Mouse (Mus musculus): ENCODE results near the gene Kcna5. TPM values are rescaled to one million over a fixed set of nuclear protein-coding genes. Genes with fewer than 3 reads are reported as not detected.

Kcna5 gene
- 0.07 and 0.08 TPM in 2 replicates for polyA plus RNA-seq (2012; rRNA removed)

DNA sequence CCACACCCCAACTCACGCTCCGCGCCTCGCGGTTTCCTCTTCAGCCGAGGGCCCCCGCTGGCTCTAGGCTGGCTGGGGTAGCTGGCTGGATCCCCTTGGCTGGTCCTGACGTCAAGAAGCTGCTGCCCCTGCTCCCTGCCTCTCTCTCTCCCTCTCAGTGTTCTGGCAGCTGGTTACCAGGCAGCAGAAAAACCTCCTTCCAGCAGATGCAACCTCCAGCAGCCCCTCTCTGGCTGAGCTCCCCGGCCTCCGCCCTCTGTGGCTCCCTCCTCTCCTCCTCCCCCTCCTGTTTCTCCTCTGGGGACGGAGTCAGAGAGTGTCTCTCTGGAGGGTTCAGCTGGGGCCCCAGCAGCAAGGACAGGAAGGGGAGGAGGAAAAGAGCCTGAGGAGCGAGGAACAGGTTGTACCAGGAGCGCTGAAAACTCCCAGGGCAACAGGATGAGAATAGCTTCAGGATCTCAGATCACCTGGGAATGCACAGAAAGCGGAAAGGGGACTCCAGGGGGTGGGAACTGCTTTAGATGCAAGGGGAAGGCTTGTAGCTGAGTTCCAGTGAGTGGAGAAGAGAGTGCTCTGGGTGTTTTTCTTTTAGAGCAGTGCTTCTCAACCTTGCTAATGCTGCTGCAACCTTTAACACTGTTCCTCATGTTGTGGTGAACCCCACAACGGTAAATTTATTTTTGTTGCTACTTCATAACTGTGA lies at the start of gene Kcna5:
Gene Kcna5, minus strand, starts transcription at position 205 of the 703 bp plus-strand sequence.

Other genes with a start within 250 kb of the Kcna5 start
- not detected in 2 replicates for gene Kcna1, start 111.0 kb upstream of the Kcna5 start, polyA plus RNA-seq (2012; rRNA removed)
- gene Kcna6, start 205.3 kb upstream of the Kcna5 start, polyA plus RNA-seq (2012; rRNA removed), result 0.05 and 0.06 TPM in 2 replicates